Mouse (Mus musculus): ENCODE results near the gene Btbd35f18. TPM values are rescaled to one million over a fixed set of nuclear protein-coding genes. Genes with fewer than 3 reads are reported as not detected.
"Not testable (repeated sequence)": the region's sequence is repeated elsewhere in the genome, so short reads cannot be mapped to it uniquely, and the experiment has no call there.

The Btbd35f18 gene
- total RNA-seq (2021) = not detected
- long read RNA-seq, experiment 1 = 0 reads
- long read RNA-seq, experiment 2 = 0 reads

- H3K27ac ChIP-seq; DNase-seq; intact Hi-C loops (cut with DNase I); H3K4me3 ChIP-seq: not testable (repeated sequence)
These were observed at the start of gene Btbd35f18 for GRCm38 (mm10) chrX:3699933-3700332. Btbd35f18 (plus strand) TSS chrX:3700233.

Other genes with a start within 250 kb of the Btbd35f18 start
- gene Btbd35f10, start 52.7 kb downstream of the Btbd35f18 start, total RNA-seq (2021) = not detected